Mouse (Mus musculus) intestine, embryonic 14.5 days (tissue): ENCODE data around the gene Chia1. TPM values are rescaled to one million over a fixed set of nuclear protein-coding genes. Genes with fewer than 3 reads are reported as not detected.
"Not testable (repeated sequence)": the region's sequence is repeated elsewhere in the genome, so short reads cannot be mapped to it uniquely, and the experiment has no call there.

ENCODE experiments used
- ATAC-seq: fragments of 200-750 bp; cut with Nextera tagmentation; replicated peaks from 2 replicates; pipeline ENCODE4 v1.8.0; 2017; ENCODE audit warnings: low read depth, moderate number of reproducible peaks, moderate TSS enrichment, moderate library complexity; ENCODE audit not compliant: low FRiP score, low TSS enrichment
- DNase-seq: peaks from one replicate; pipeline ENCODE4 v3.0.0-alpha.2; 2018; ENCODE audit warnings: low spot score
- H3K27ac ChIP-seq: fragments of 300-500 bp; sonication (generic); 2 replicates; pipeline ENCODE4 v1.5.1; 2014; ENCODE audit warnings: low read depth, mild to moderate bottlenecking, control low read depth
- H3K27me3 ChIP-seq: fragments of 300-500 bp; sonication (generic); replicated peaks from 2 replicates; pipeline ENCODE4 v1.6.1; 2014; ENCODE audit warnings: low read length, control low read depth; ENCODE audit not compliant: control insufficient read depth, insufficient read depth
- H3K36me3 ChIP-seq: fragments of 300-500 bp; sonication (generic); 2 replicates; pipeline ENCODE4 v1.6.1; 2014; ENCODE audit warnings: low read length, control low read depth; ENCODE audit not compliant: control insufficient read depth, insufficient read depth
- H3K4me1 ChIP-seq: fragments of 300-500 bp; sonication (generic); replicated peaks from 2 replicates; pipeline ENCODE4 v1.6.1; 2014; ENCODE audit warnings: low read length, control low read depth, mixed read lengths; ENCODE audit not compliant: control insufficient read depth, insufficient read depth
- H3K4me2 ChIP-seq: fragments of 300-500 bp; sonication (generic); 2 replicates; pipeline ENCODE4 v1.6.1; 2014; ENCODE audit warnings: low read length
- H3K4me3 ChIP-seq: fragments of 300-500 bp; sonication (generic); 2 replicates; pipeline ENCODE4 v1.5.1; 2014; ENCODE audit warnings: low read depth, low read length, control low read depth, mixed read lengths
- H3K9ac ChIP-seq: fragments of 300-500 bp; sonication (generic); 2 replicates; pipeline ENCODE4 v1.6.1; 2014; ENCODE audit warnings: mild to moderate bottlenecking, low read length
- H3K9me3 ChIP-seq: fragments of 300-500 bp; sonication (generic); 2 replicates; pipeline ENCODE4 v1.6.1; 2016; ENCODE audit warnings: low read length, control low read depth; ENCODE audit not compliant: control insufficient read depth
- WGBS: fragments of 180-500 bp; shearing (Covaris S2); extraction: QIAGEN DNeasy Blood & Tissue Kit; methylation state at CpG from one replicate; pipeline ENCODE4 v1.1.7; 2014; 5-methylcytosine and 5-hydroxymethylcytosine counted together
- polyA plus RNA-seq: library from polyadenylated mRNA; unstranded; fragments of >200 nt; fragmentation: Nextera tagmentation; extraction: Ambion mirVana; gene quantifications from 2 replicates; pipeline ENCODE4 v1.2.1, GENCODE M21; 2014

The Chia1 gene
- polyA plus RNA-seq, 1 experiment from 2014 or later: not detected

GRCm38 (mm10) chr3:106167464-106167863 is 54.4 kb downstream of the Chia1 start, which contains the start of gene Chil3:
Chil3 (minus strand) TSS chr3:106167564.
- ATAC-seq (no peak), DNase-seq (no peak)
- Histone ChIP-seq H3K27me3 (no peaks in the 10 kb centered on the region), H3K27ac (no peak within 1 kb of the TSS), H3K9me3 (peaks cover 3% of the 10 kb centered on the region; the same call in 1 of the 2 replicates), H3K4me1 (no peaks in the 10 kb centered on the region), H3K4me3 (no peak within 1 kb of the TSS), H3K9ac (no peak within 1 kb of the TSS), H3K4me2 (no peak within 1 kb of the TSS), H3K36me3 (no peaks in the 10 kb centered on the region)
- 71% methylated on average over 3 of the region's 3 CpGs for WGBS

DNA sequence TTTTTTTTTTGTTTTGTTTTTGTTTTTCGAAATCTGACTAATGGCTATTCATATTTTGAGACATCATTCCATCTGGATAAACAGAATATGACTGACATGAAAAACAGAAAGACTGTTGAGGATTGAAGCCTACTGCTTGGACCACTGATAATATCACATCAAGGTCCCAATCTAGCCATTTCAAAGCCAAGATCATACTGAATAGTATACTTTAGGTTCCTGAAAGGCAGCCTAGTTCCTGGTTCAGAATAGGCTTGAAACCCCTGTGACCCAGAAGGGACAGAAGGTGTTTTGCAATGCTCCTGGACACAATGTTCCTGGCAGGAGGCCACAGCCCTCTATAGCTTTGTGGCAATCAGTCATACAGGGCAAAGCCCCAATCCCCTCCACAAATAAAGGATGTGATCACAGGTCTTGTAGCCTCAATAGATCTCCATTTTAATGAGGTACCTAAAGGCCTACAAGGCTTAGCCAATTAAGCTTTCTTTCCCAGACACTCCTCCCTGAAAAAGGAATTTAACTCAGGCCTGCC is 57.6 kb downstream of the Chia1 start:
- H3K4me2 ChIP-seq: no peak overlapping the region
- ATAC-seq: no peak
- no peak for DNase-seq
- 51% methylated on average over 1 of the region's 1 CpGs for WGBS
- no peak overlapping the region for H3K27ac ChIP-seq
- H3K4me1 ChIP-seq: no peaks in the 10 kb centered on the region
- H3K9ac ChIP-seq: no peak overlapping the region
- H3K9me3 ChIP-seq: no peaks in the 10 kb centered on the region; the same call in 1 of the 2 replicates
- H3K4me3 ChIP-seq: no peak overlapping the region
- H3K36me3 ChIP-seq: no peaks in the 10 kb centered on the region
- no peaks in the 10 kb centered on the region for H3K27me3 ChIP-seq

DNA sequence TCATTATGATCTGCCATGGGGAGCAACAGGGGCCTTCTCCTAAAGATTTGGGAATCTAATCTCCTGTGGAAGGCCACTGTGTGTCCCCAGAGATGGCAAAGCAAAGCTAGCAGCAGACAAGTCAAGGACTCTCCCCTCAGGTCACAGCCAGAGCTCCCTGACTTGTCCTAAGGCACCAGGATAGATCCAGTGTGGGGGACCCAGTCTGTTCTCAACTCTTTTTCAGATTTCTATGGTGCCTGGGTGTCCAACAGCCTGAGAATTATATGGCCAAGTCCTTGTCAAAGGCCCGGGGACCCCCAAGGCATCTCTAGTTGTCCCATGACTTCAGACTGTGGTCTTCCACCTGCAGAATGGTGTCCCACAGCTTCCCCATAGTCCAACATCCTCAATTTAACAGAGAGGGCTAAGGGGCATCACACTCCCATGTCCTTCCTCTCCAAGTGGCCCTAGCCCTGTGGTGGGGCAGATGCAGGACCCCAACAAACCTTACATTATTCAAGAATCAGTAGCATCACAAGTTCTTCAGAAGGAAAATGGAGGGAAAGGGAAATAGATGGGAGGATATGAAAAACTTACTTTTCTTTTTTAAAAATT is 58.2 kb downstream of the Chia1 start:
- Histone ChIP-seq H3K4me2 (no peak overlapping the region), H3K9ac (no peak overlapping the region), H3K27ac (no peak overlapping the region), H3K9me3 (no peaks in the 10 kb centered on the region; the same call in 1 of the 2 replicates), H3K4me3 (no peak overlapping the region), H3K36me3 (no peaks in the 10 kb centered on the region), H3K27me3 (no peaks in the 10 kb centered on the region), H3K4me1 (no peaks in the 10 kb centered on the region)
- WGBS: 72% methylated on average over 1 of the region's 1 CpGs
- ATAC-seq (no peak), DNase-seq (no peak)

GRCm38 (mm10) chr3:106172506-106172905 is 59.5 kb downstream of the Chia1 start:
- H3K36me3 ChIP-seq, DNase-seq, H3K27ac ChIP-seq, H3K4me2 ChIP-seq, ATAC-seq, H3K4me3 ChIP-seq, H3K9ac ChIP-seq, H3K9me3 ChIP-seq, H3K27me3 ChIP-seq, H3K4me1 ChIP-seq: not testable (repeated sequence)
- WGBS: 61% methylated on average over 2 of the region's 2 CpGs

DNA sequence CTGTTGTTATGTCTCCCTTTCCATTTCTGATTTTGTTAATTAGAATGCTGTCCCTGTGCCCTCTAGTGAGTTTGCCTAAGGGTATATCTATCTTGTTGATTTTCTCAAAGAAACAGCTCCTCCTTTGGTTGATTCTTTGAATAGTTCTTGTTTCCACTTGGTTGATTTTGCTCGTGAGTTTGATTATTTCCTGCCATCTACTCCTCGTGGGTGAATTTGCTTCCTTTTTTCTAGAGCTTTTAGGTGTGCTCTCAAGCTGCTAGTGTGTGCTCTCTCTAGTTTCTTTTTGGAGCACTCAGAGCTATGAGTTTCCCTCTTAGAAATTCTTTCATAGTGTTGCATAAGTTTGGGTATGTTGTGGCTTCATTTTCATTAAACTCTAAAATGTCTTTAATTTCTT is 61.9 kb downstream of the Chia1 start:
- not testable (repeated sequence) for H3K36me3 ChIP-seq, H3K4me1 ChIP-seq, DNase-seq, H3K4me2 ChIP-seq, H3K27me3 ChIP-seq, H3K9ac ChIP-seq, H3K27ac ChIP-seq, H3K4me3 ChIP-seq, H3K9me3 ChIP-seq, ATAC-seq
- 64% methylated on average over 2 of the region's 2 CpGs for WGBS

GRCm38 (mm10) chr3:106177509-106178189 is 64.6 kb downstream of the Chia1 start:
- H3K4me2 ChIP-seq: no peak overlapping the region
- H3K9me3 ChIP-seq: peaks cover 14% of the 10 kb centered on the region
- H3K4me3 ChIP-seq: no peak overlapping the region
- H3K36me3 ChIP-seq: no peaks in the 10 kb centered on the region
- no peak for DNase-seq
- WGBS: 88% methylated on average over 13 of the region's 13 CpGs
- H3K4me1 ChIP-seq: no peaks in the 10 kb centered on the region
- H3K27me3 ChIP-seq: no peaks in the 10 kb centered on the region
- H3K27ac ChIP-seq: no peak overlapping the region
- no peak for ATAC-seq
- H3K9ac ChIP-seq: no peak overlapping the region

Other genes with a start within 250 kb of the Chia1 start
- gene Adora3, start 242.4 kb upstream of the Chia1 start, polyA plus RNA-seq: 0.17 TPM in 1 of 2 replicates, not detected in the other
- gene Tmigd3, start 242.3 kb upstream of the Chia1 start, polyA plus RNA-seq: 0.18 TPM in 1 of 2 replicates, not detected in the other
- 1.1 and 1.2 TPM in 2 replicates for gene I830077J02Rik, start 180.6 kb upstream of the Chia1 start, polyA plus RNA-seq
- gene Wdr77, start 153.9 kb upstream of the Chia1 start, polyA plus RNA-seq: 159 and 169 TPM in 2 replicates
- gene Atp5f1, start 153.1 kb upstream of the Chia1 start, polyA plus RNA-seq: 498 and 500 TPM in 2 replicates
- 1.1 and 1.8 TPM in 2 replicates for gene Ovgp1, start 139.5 kb upstream of the Chia1 start, polyA plus RNA-seq
- not detected in 2 replicates for gene Pifo, start 98.6 kb upstream of the Chia1 start, polyA plus RNA-seq
- 0.19 TPM in 1 of 2 replicates, not detected in the other for gene Chil5, start 80.4 kb upstream of the Chia1 start, polyA plus RNA-seq
- gene Chil3, start 54.3 kb downstream of the Chia1 start, polyA plus RNA-seq: not detected in 2 replicates
- not detected in 2 replicates for gene Chil4, start 106.3 kb downstream of the Chia1 start, polyA plus RNA-seq